Comparison of ENCODE assay signal across 12 mouse cellular contexts in genomic region chr4:10290326-10290725, GRCm38 (mm10).
A peak's percentile ranks its signal among the peaks of the same experiment; 100 is the strongest.
DNase-seq lines count a peak whose midpoint lies in the region; ATAC-seq and TF ChIP-seq lines count a peak whose summit lies in the region.
"Had no signal": no experiment of that assay in that cellular context is flagged by ENCODE, and none has a peak within 500 bp of the region (broad histone marks: within the 10 kb centered on the region; RNA-seq: fewer than 3 reads in every experiment).

No protein-coding gene starts in this region.

- no peaks in the 10 kb centered on the region for H3K27me3 ChIP-seq in hindbrain, postnatal 0 days (ENCODE audit: insufficient read depth, low read length)
- no peaks in the 10 kb centered on the region for H3K27me3 ChIP-seq in hindbrain, embryonic 12.5 days
- no peaks in the 10 kb centered on the region for H3K27me3 ChIP-seq in midbrain, embryonic 14.5 days (ENCODE audit: control insufficient read depth, insufficient read depth, low read length)
- H3K27me3 ChIP-seq in midbrain, embryonic 11.5 days (ENCODE audit: control insufficient read depth, insufficient read depth, low read length) = no peaks in the 10 kb centered on the region
- H3K27me3 ChIP-seq: neural tube, embryonic 13.5 days had no signal

- no peak for TF ChIP-seq POLR2A in brain, embryonic 14.5 days (IDR thresholded peaks at IDR 0.05; ENCODE audit: borderline replicate concordance, extremely low read depth, insufficient read depth, insufficient read length, poor library complexity, severe bottlenecking)

- H3K9me3 ChIP-seq in hindbrain, postnatal 0 days (ENCODE audit: low read length) = no peaks in the 10 kb centered on the region
- no peaks in the 10 kb centered on the region for H3K9me3 ChIP-seq in hindbrain, embryonic 12.5 days (replicated peaks)
- no peaks in the 10 kb centered on the region for H3K9me3 ChIP-seq in midbrain, embryonic 14.5 days (ENCODE audit: control insufficient read depth, low read length)
- H3K9me3 ChIP-seq in midbrain, embryonic 11.5 days (ENCODE audit: control insufficient read depth, low read length) = no peaks in the 10 kb centered on the region
- H3K9me3 ChIP-seq: neural tube, embryonic 13.5 days had no signal

- no peaks in the 10 kb centered on the region for H3K4me1 ChIP-seq in hindbrain, postnatal 0 days (ENCODE audit: insufficient read depth, low read length)
- H3K4me1 ChIP-seq in hindbrain, embryonic 12.5 days = no peaks in the 10 kb centered on the region
- no peaks in the 10 kb centered on the region for H3K4me1 ChIP-seq in midbrain, embryonic 14.5 days (ENCODE audit: control insufficient read depth, insufficient read depth, low read length)
- H3K4me1 ChIP-seq in midbrain, embryonic 11.5 days (ENCODE audit: control insufficient read depth, insufficient read depth, low read length) = no peaks in the 10 kb centered on the region
- H3K4me1 ChIP-seq: neural tube, embryonic 13.5 days had no signal

- no peak for ATAC-seq in hindbrain, postnatal 0 days
- ATAC-seq in hindbrain, embryonic 12.5 days (ENCODE audit: low FRiP score) = no peak
- no peak; the same call in 1 of the 2 replicates for ATAC-seq in midbrain, embryonic 14.5 days (ENCODE audit: low FRiP score, low TSS enrichment)
- ATAC-seq in midbrain, embryonic 11.5 days (ENCODE audit: low FRiP score) = no peak
- no peak for ATAC-seq in erythroid progenitor cell, adult 5-6 weeks (replicated peaks; ENCODE audit: low FRiP score, poor library complexity, severe bottlenecking)

- H3K4me3 ChIP-seq in hindbrain, postnatal 0 days (ENCODE audit: low read length) = no peak overlapping the region
- H3K4me3 ChIP-seq in hindbrain, embryonic 12.5 days = no peak overlapping the region
- H3K4me3 ChIP-seq in midbrain, embryonic 14.5 days (replicated peaks; ENCODE audit: low read depth, low read length) = no peak overlapping the region
- no peak overlapping the region for H3K4me3 ChIP-seq in midbrain, embryonic 11.5 days (ENCODE audit: low read depth, low read length)
- H3K4me3 ChIP-seq: neural tube, embryonic 13.5 days had no signal

- H3K9ac ChIP-seq in hindbrain, postnatal 0 days (replicated peaks; ENCODE audit: low read length) = no peak overlapping the region
- H3K9ac ChIP-seq in hindbrain, embryonic 12.5 days = no peak overlapping the region
- H3K9ac ChIP-seq in midbrain, embryonic 14.5 days (replicated peaks; ENCODE audit: low read length) = no peak overlapping the region
- no peak overlapping the region for H3K9ac ChIP-seq in midbrain, embryonic 11.5 days (ENCODE audit: low read length)
- H3K9ac ChIP-seq: neural tube, embryonic 13.5 days had no signal

- WGBS in hindbrain, postnatal 0 days = 79% methylated on average over 3 of the region's 3 CpGs
- 68% methylated on average over 3 of the region's 3 CpGs for WGBS in hindbrain, embryonic 12.5 days
- WGBS in midbrain, embryonic 14.5 days = 74% methylated on average over 3 of the region's 3 CpGs
- 67% methylated on average over 3 of the region's 3 CpGs for WGBS in midbrain, embryonic 11.5 days

- H3K27ac ChIP-seq in hindbrain, postnatal 0 days = no peak overlapping the region
- H3K27ac ChIP-seq in hindbrain, embryonic 12.5 days = no peak overlapping the region
- H3K27ac ChIP-seq in midbrain, embryonic 14.5 days (replicated peaks; ENCODE audit: low read depth, low read length) = no peak overlapping the region
- H3K27ac ChIP-seq in midbrain, embryonic 11.5 days (ENCODE audit: low read depth, low read length) = no peak overlapping the region
- H3K27ac ChIP-seq: macrophage; neural tube, embryonic 13.5 days had no signal

- no peak overlapping the region for H3K4me2 ChIP-seq in hindbrain, postnatal 0 days (ENCODE audit: low read depth, low read length)
- no peak overlapping the region for H3K4me2 ChIP-seq in hindbrain, embryonic 12.5 days (replicated peaks)
- no peak overlapping the region for H3K4me2 ChIP-seq in midbrain, embryonic 14.5 days (ENCODE audit: low read length)
- H3K4me2 ChIP-seq in midbrain, embryonic 11.5 days = no peak overlapping the region
- H3K4me2 ChIP-seq: neural tube, embryonic 13.5 days had no signal

- DNase-seq in hindbrain, postnatal 0 days (ENCODE audit: low spot score) = peak; percentile 9
- peak; percentile 57 for DNase-seq in midbrain, embryonic 14.5 days
- no peak for DNase-seq in midbrain, embryonic 11.5 days (ENCODE audit: low spot score, missing footprints)
- DNase-seq in brain, embryonic 14.5 days (ENCODE audit: low read depth) = peak; percentile 40
- no peak for DNase-seq in ovary, postnatal 36 days (ENCODE audit: low spot score)
- DNase-seq: cerebellum, postnatal 36 days; heart, postnatal 4 days; spleen, adult 18-20 months had no signal

- peak; percentile 33 for TF ChIP-seq CTCF in hindbrain, postnatal 0 days (IDR thresholded peaks at IDR 0.05; ENCODE audit: low read depth)
- no peak for TF ChIP-seq CTCF in brain, embryonic 14.5 days (IDR thresholded peaks at IDR 0.05; ENCODE audit: borderline replicate concordance, extremely low read depth, insufficient read depth, insufficient read length)

- no peaks in the 10 kb centered on the region for H3K36me3 ChIP-seq in hindbrain, postnatal 0 days (ENCODE audit: insufficient read depth, low read length)
- no peaks in the 10 kb centered on the region for H3K36me3 ChIP-seq in hindbrain, embryonic 12.5 days
- H3K36me3 ChIP-seq in midbrain, embryonic 14.5 days (ENCODE audit: control insufficient read depth, insufficient read depth, low read length) = no peaks in the 10 kb centered on the region
- H3K36me3 ChIP-seq in midbrain, embryonic 11.5 days (ENCODE audit: control insufficient read depth, insufficient read depth, low read length) = no peaks in the 10 kb centered on the region
- H3K36me3 ChIP-seq: neural tube, embryonic 13.5 days had no signal

Comparison
In these comparisons a context has a peak if more than half of its experiments do, and no peak if none do; other contexts are left out.
1. DNase-seq: peak in hindbrain, postnatal 0 days (single experiment), midbrain, embryonic 14.5 days (single experiment) and brain, embryonic 14.5 days (single experiment); none in midbrain, embryonic 11.5 days (single experiment) and ovary, postnatal 36 days (single experiment).